Mouse (Mus musculus) MEL (cell line): ENCODE data around the gene Grid2ip.

Experiments
- CTCF ChIP-seq, 3 experiments: IDR thresholded peaks in 2 of 3; conservative IDR thresholded peaks in 1 of 3; 2 replicates each; pipeline ENCODE4 v1.5.1; 2011 to 2012; ENCODE audit warnings: low read length in 3 of 3, low read depth in 2 of 3, mild to moderate bottlenecking in 2 of 3, improper control_type of control experiment in 1 of 3, inconsistent platforms in 1 of 3, mixed read lengths in 1 of 3, moderate library complexity in 1 of 3; ENCODE audit not compliant: control insufficient read depth in 1 of 3, insufficient read depth in 1 of 3, poor library complexity in 1 of 3, severe bottlenecking in 1 of 3
- ETS1 ChIP-seq: IDR thresholded peaks from 2 replicates; pipeline ENCODE4 v1.6.1; 2012; ENCODE audit warnings: low read depth, mild to moderate bottlenecking, inconsistent platforms, low read length, improper control_type of control experiment, moderate library complexity
- MAX ChIP-seq: IDR thresholded peaks from 2 replicates; pipeline ENCODE4 v1.6.1; 2011; ENCODE audit warnings: low read length, improper control_type of control experiment
- POLR2A ChIP-seq, 2 experiments: IDR thresholded peaks; 2 replicates each; pipeline ENCODE4 v1.6.1; 2011 to 2012; ENCODE audit warnings: low read length in 2 of 2, mild to moderate bottlenecking in 2 of 2, control low read depth in 1 of 2, improper control_type of control experiment in 1 of 2, low read depth in 1 of 2, moderate library complexity in 1 of 2; ENCODE audit not compliant: control insufficient read depth in 1 of 2, insufficient read depth in 1 of 2, poor library complexity in 1 of 2
- TAL1 ChIP-seq: IDR thresholded peaks from 2 replicates; pipeline ENCODE4 v1.6.1; 2012; ENCODE audit warnings: mild to moderate bottlenecking, inconsistent platforms, low read length, moderate library complexity, mixed read lengths
- UBTF ChIP-seq: IDR thresholded peaks from 2 replicates; pipeline ENCODE4 v1.6.1; 2012; ENCODE audit warnings: low read depth, mild to moderate bottlenecking, inconsistent platforms, low read length, improper control_type of control experiment, moderate library complexity, borderline replicate concordance; ENCODE audit not compliant: insufficient read depth
- ZMIZ1 ChIP-seq: IDR thresholded peaks from 2 replicates; pipeline ENCODE4 v1.6.1; 2012; ENCODE audit warnings: low read depth, mild to moderate bottlenecking, inconsistent platforms, low read length, improper control_type of control experiment, moderate library complexity

- TF ChIP-seq MAX (no peak), TAL1 (no peak), POLR2A (IDR thresholded peaks at IDR 0.05; ENCODE audit: control insufficient read depth in 1 of 2, insufficient read depth in 1 of 2, low read depth in 1 of 2, low read length in 2 of 2, poor library complexity in 1 of 2) (no peak), CTCF (IDR thresholded peaks at IDR 0.05 in 2 of 3, conservative IDR thresholded peaks at IDR 0.05 in 1 of 3; ENCODE audit: control insufficient read depth in 1 of 3, insufficient read depth in 1 of 3, low read depth in 2 of 3, low read length in 3 of 3, poor library complexity in 1 of 3, severe bottlenecking in 1 of 3) (no peak), ZMIZ1 (no peak), ETS1 (no peak), UBTF (no peak)
Measured at GRCm38 (mm10) chr5:143370416-143371145, 13.4 kb downstream of the Grid2ip start.
